Comparison of ENCODE assay signal across 24 mouse cellular contexts in genomic region chr13:69572594-69572993, GRCm38 (mm10).
"Had no signal": no experiment of that assay in that cellular context is flagged by ENCODE, and none has a peak within 500 bp of the region (broad histone marks: within the 10 kb centered on the region; RNA-seq: fewer than 3 reads in every experiment).

No protein-coding gene starts in this region.

- H3K4me3 ChIP-seq: heart, embryonic 10.5 days; heart, embryonic 12.5 days; heart, embryonic 13.5 days; heart, embryonic 15.5 days; hindbrain, embryonic 10.5 days; hindbrain, embryonic 12.5 days; hindbrain, embryonic 13.5 days; hindbrain, embryonic 15.5 days; intestine, embryonic 15.5 days; kidney, embryonic 15.5 days; layer of hippocampus, adult 2 months; left cerebral cortex, adult 2 months had no signal

- H3K36me3 ChIP-seq: heart, embryonic 10.5 days; heart, embryonic 12.5 days; heart, embryonic 13.5 days; heart, embryonic 15.5 days; hindbrain, embryonic 10.5 days; hindbrain, embryonic 12.5 days; hindbrain, embryonic 13.5 days; hindbrain, embryonic 15.5 days; intestine, embryonic 15.5 days; kidney, embryonic 15.5 days had no signal

- DNase-seq: heart, postnatal 10 days; heart, postnatal 14 days; heart, postnatal 36 days; heart, postnatal 4 days; kidney, adult 18-20 months; kidney, postnatal 14 days; kidney, postnatal 4 days; layer of hippocampus, adult 9-11 months; layer of hippocampus, postnatal 36 days had no signal

- H3K27ac ChIP-seq: heart, embryonic 10.5 days; heart, embryonic 13.5 days; heart, embryonic 15.5 days; hindbrain, embryonic 10.5 days; hindbrain, embryonic 12.5 days; hindbrain, embryonic 13.5 days; hindbrain, embryonic 14.5 days; hindbrain, embryonic 15.5 days; hindbrain, postnatal 0 days; intestine, embryonic 15.5 days; kidney, embryonic 15.5 days; kidney, postnatal 0 days; layer of hippocampus, adult 2 months; left cerebral cortex, adult 2 months had no signal

- H3K4me1 ChIP-seq: heart, embryonic 10.5 days; heart, embryonic 12.5 days; heart, embryonic 13.5 days; heart, embryonic 15.5 days; hindbrain, embryonic 10.5 days; hindbrain, embryonic 12.5 days; hindbrain, embryonic 13.5 days; hindbrain, embryonic 15.5 days; intestine, embryonic 15.5 days; kidney, embryonic 15.5 days had no signal

- H3K27me3 ChIP-seq: heart, embryonic 12.5 days; heart, embryonic 13.5 days; heart, embryonic 15.5 days; hindbrain, embryonic 12.5 days; hindbrain, embryonic 13.5 days; hindbrain, embryonic 15.5 days; intestine, embryonic 15.5 days; kidney, embryonic 15.5 days had no signal
